Mouse (Mus musculus): ENCODE measurements around the gene Camta1. TPM values are rescaled to one million over a fixed set of nuclear protein-coding genes. Genes with fewer than 3 reads are reported as not detected.

Gene Camta1
- total and polyA plus RNA-seq, 2 experiments from 2014 or later = 127 to 145 TPM

- no peaks in the 10 kb centered on the region for H3K36me3 ChIP-seq (ENCODE audit: insufficient read depth, low read length)
- peak; percentile 5; the same call in 1 of the 2 replicates for TF ChIP-seq CTCF (IDR thresholded peaks at IDR 0.05; ENCODE audit: low read depth)
- H3K4me3 ChIP-seq (ENCODE audit: low read length) = no peak overlapping the region
- H3K9ac ChIP-seq (replicated peaks; ENCODE audit: low read length) = no peak overlapping the region
- ATAC-seq (no peak), DNase-seq (ENCODE audit: low spot score) (no peak)
- H3K4me1 ChIP-seq (ENCODE audit: insufficient read depth, low read length) = no peaks in the 10 kb centered on the region
- no peak overlapping the region for H3K4me2 ChIP-seq (ENCODE audit: low read depth, low read length)
- no peak overlapping the region for H3K27ac ChIP-seq
- no peaks in the 10 kb centered on the region for H3K27me3 ChIP-seq (ENCODE audit: insufficient read depth, low read length)
- H3K9me3 ChIP-seq (ENCODE audit: low read length) = no peaks in the 10 kb centered on the region
- 67% methylated on average over 3 of the region's 3 CpGs for WGBS
These were observed 576.2 kb downstream of the Camta1 start for GRCm38 (mm10) chr4:151285432-151285831.

GRCm38 (mm10) chr4:151283092-151283741, 578.5 kb downstream of the Camta1 start:
- peak; percentile 74 for DNase-seq (ENCODE audit: low spot score)
- Histone ChIP-seq H3K9ac (replicated peaks; ENCODE audit: low read length) (no peak overlapping the region), H3K4me3 (ENCODE audit: low read length) (no peak overlapping the region), H3K4me1 (ENCODE audit: insufficient read depth, low read length) (no peaks in the 10 kb centered on the region), H3K36me3 (ENCODE audit: insufficient read depth, low read length) (no peaks in the 10 kb centered on the region), H3K27me3 (ENCODE audit: insufficient read depth, low read length) (no peaks in the 10 kb centered on the region), H3K9me3 (ENCODE audit: low read length) (no peaks in the 10 kb centered on the region), H3K4me2 (ENCODE audit: low read depth, low read length) (no peak overlapping the region), H3K27ac (no peak overlapping the region)
- WGBS = 25% methylated on average over 16 of the region's 16 CpGs
- peak; percentile 95 for TF ChIP-seq CTCF (IDR thresholded peaks at IDR 0.05; ENCODE audit: low read depth)
- no peak for ATAC-seq

GRCm38 (mm10) chr4:151282103-151282502, 579.6 kb downstream of the Camta1 start:
- H3K9ac ChIP-seq (replicated peaks; ENCODE audit: low read length) = no peak overlapping the region
- ATAC-seq = no peak
- no peak for DNase-seq (ENCODE audit: low spot score)
- no peaks in the 10 kb centered on the region for H3K9me3 ChIP-seq (ENCODE audit: low read length)
- no peaks in the 10 kb centered on the region for H3K27me3 ChIP-seq (ENCODE audit: insufficient read depth, low read length)
- no peaks in the 10 kb centered on the region for H3K36me3 ChIP-seq (ENCODE audit: insufficient read depth, low read length)
- no peak overlapping the region for H3K4me2 ChIP-seq (ENCODE audit: low read depth, low read length)
- no peak for TF ChIP-seq CTCF (IDR thresholded peaks at IDR 0.05; ENCODE audit: low read depth)
- no peaks in the 10 kb centered on the region for H3K4me1 ChIP-seq (ENCODE audit: insufficient read depth, low read length)
- H3K27ac ChIP-seq = no peak overlapping the region
- H3K4me3 ChIP-seq (ENCODE audit: low read length) = no peak overlapping the region
- 25% methylated on average over 14 of the region's 14 CpGs for WGBS

- Histone ChIP-seq H3K4me1 (ENCODE audit: insufficient read depth, low read length) (peaks cover 13% of the 10 kb centered on the region), H3K36me3 (ENCODE audit: insufficient read depth, low read length) (no peaks in the 10 kb centered on the region), H3K9ac (replicated peaks; ENCODE audit: low read length) (no peak overlapping the region), H3K9me3 (ENCODE audit: low read length) (no peaks in the 10 kb centered on the region), H3K4me3 (ENCODE audit: low read length) (no peak overlapping the region), H3K27me3 (ENCODE audit: insufficient read depth, low read length) (no peaks in the 10 kb centered on the region), H3K27ac (peak overlapping the region; percentile 5; the same call in 1 of the 2 replicates), H3K4me2 (ENCODE audit: low read depth, low read length) (peak overlapping the region; percentile 23; the same call in 1 of the 2 replicates)
- WGBS = 17% methylated on average over 13 of the region's 13 CpGs
- no peak for TF ChIP-seq CTCF (IDR thresholded peaks at IDR 0.05; ENCODE audit: low read depth)
- ATAC-seq = peak; percentile 68
- DNase-seq (ENCODE audit: low spot score) = peak; percentile 83
These were observed 586.4 kb downstream of the Camta1 start for GRCm38 (mm10) chr4:151275292-151275691.

- H3K9me3 ChIP-seq (ENCODE audit: low read length) = no peaks in the 10 kb centered on the region
- peak overlapping the region; percentile 22; the same call in 1 of the 2 replicates for H3K27ac ChIP-seq
- ATAC-seq (peak; percentile 55; the same call in 1 of the 2 replicates), DNase-seq (ENCODE audit: low spot score) (peak; percentile 60)
- no peaks in the 10 kb centered on the region for H3K36me3 ChIP-seq (ENCODE audit: insufficient read depth, low read length)
- no peak for TF ChIP-seq CTCF (IDR thresholded peaks at IDR 0.05; ENCODE audit: low read depth)
- 20% methylated on average over 14 of the region's 14 CpGs for WGBS
- H3K4me1 ChIP-seq (ENCODE audit: insufficient read depth, low read length) = peaks cover 15% of the 10 kb centered on the region
- H3K27me3 ChIP-seq (ENCODE audit: insufficient read depth, low read length) = no peaks in the 10 kb centered on the region
- no peak overlapping the region for H3K4me3 ChIP-seq (ENCODE audit: low read length)
- H3K4me2 ChIP-seq (ENCODE audit: low read depth, low read length) = 0 out of 2 replicates have a peak overlapping the region, but pooled peaks have one; percentile 7
- H3K9ac ChIP-seq (replicated peaks; ENCODE audit: low read length) = 0 out of 2 replicates have a peak overlapping the region, but pooled peaks have one; percentile 13
These were observed 597.8 kb downstream of the Camta1 start for GRCm38 (mm10) chr4:151263786-151264414.

- no peak for DNase-seq (ENCODE audit: low spot score)
- 53% methylated on average over 7 of the region's 7 CpGs for WGBS
- H3K27ac ChIP-seq = peak overlapping the region; percentile 29; the same call in 1 of the 2 replicates
- TF ChIP-seq CTCF (IDR thresholded peaks at IDR 0.05; ENCODE audit: low read depth) = no peak
- peaks cover 15% of the 10 kb centered on the region for H3K4me1 ChIP-seq (ENCODE audit: insufficient read depth, low read length)
- no peaks in the 10 kb centered on the region for H3K9me3 ChIP-seq (ENCODE audit: low read length)
- ATAC-seq = no peak
- H3K36me3 ChIP-seq (ENCODE audit: insufficient read depth, low read length) = no peaks in the 10 kb centered on the region
- no peak overlapping the region for H3K4me3 ChIP-seq (ENCODE audit: low read length)
- no peak overlapping the region for H3K4me2 ChIP-seq (ENCODE audit: low read depth, low read length)
- no peak overlapping the region for H3K9ac ChIP-seq (replicated peaks; ENCODE audit: low read length)
- H3K27me3 ChIP-seq (ENCODE audit: insufficient read depth, low read length) = no peaks in the 10 kb centered on the region
These were observed 598.6 kb downstream of the Camta1 start for GRCm38 (mm10) chr4:151263052-151263451.
